Mouse (Mus musculus) embryo, embryonic 9.5 days (tissue): Measurements from ENCODE around the gene Hist1h1e.
A peak's percentile ranks its signal among the peaks of the same experiment; 100 is the strongest.

Experiments
- DNase-seq: peaks from one replicate; pipeline ENCODE4 v3.0.0-alpha.2; 2017; ENCODE audit errors: extremely low spot score

Gene Hist1h1e

DNA sequence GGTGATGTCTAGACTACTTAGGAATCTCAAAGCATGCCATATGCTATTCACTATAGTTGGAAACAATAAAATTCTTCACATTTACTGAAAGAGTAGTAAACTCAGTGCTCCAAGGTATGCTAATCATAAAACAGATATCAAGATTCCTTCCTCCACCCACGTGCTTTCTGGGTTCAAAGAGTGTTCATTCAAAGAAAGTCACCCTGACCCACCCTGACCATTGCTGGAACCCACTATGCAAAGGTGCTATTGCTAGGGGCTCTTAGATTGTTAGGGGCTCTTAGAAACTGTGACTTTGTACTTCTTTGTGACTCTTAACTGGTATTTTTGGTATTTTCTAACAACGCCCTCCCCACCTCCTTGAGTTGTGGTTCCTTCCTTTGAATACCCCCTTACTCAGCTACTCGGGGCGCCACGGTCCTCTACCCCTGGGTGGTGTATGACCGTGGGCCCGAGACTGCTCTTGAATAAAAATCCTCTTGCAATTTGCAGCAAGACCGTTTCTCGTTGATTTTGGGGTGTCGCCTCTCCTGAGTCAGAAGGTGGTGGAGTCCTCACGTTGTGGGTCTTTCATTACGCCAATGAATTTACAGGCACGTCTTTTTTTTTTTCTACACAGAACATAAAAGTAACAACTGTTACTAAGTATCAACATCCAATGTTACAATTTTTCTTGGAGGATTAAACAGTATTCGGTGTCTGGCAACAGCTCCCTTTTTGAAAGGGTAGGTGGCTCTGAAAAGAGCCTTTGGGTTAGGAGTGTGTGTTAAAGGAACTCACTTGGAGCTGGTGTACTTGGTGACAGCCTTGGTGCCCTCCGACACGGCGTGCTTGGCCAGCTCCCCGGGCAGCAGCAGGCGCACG, 49.1 kb downstream of the Hist1h1e start:
- peak; percentile 50 for DNase-seq

DNA sequence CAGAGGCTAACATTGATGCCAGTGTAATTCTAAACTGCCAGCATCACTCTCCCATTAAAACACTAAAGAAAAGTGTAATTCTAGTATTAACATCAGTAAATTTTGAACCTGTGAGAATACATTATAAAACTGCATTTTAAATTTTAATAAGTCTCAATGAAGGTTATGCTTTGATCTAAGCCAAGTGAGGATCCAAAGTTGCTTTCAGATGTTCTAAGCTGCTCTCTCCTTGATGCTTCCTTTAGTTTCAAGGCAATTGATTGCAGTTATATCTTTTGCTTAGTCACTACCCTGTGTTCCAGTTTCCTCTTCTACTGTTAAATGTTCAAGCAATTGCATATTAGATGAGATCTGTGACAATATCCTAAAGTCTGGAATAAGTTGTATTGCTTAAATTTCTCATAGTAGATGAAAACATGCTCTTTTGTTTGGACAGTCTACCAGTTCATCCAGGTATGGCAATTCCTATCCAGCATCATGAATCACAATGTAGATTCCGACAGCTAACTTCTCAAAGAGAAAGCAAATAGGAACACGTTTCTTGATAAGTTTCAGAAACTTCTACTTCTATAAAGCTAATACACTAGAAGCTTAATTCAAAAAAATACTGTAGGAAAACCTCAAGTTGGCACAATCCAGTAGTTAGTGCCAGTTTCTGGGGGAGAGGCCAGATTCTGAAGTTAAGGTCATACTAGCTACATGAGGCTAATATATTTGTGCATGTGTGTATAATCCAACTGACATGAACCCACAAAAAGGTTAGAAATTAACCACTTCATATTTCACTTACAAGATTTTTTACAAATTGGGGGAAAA, 49.9 kb downstream of the Hist1h1e start:
- peak; percentile 65 for DNase-seq

DNA sequence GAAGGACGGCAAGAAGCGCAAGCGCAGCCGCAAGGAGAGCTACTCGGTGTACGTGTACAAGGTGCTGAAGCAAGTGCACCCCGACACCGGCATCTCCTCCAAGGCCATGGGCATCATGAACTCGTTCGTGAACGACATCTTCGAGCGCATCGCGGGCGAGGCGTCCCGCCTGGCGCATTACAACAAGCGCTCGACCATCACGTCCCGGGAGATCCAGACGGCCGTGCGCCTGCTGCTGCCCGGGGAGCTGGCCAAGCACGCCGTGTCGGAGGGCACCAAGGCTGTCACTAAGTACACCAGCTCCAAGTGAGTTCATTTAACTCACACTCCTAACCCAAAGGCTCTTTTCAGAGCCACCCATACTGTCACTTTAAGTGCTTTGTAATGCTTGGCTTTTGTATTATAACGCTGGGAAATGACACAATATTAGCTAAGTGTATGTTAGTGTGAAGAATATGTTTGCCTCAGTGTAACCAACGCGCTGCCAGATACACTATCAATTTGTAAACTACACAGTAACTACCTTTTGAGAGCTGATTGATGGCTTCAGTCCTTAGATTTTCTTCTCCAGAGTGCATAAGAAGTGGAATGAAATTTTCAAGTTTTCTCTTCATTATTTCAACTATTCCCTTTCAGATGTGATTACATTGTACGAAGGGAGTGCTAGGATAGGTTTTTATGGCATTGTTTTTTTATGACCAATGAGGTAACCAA, 50.7 kb downstream of the Hist1h1e start:
- peak; percentile 75 for DNase-seq

DNA sequence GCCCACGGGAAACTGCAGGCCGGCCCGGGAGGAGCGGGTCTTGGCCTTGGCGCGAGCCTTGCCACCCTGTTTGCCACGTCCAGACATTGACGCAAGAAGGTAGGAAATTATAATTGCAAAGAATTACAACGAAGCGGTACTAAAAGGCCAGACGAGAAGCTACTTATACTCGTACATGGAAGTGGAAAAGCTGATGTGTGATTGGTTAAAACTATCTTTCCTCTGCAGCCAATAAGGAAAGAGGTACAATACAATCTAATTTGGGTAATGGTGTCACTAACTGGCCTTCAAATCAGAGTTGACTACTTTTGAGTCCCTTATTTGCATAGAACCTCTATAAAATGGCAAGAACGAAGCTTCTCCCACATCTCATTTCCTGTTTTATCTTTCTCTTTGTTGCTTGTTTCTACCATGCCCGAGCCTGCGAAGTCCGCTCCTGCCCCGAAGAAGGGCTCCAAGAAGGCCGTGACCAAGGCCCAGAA, 51.3 kb downstream of the Hist1h1e start, which contains the start of the genes Hist1h2ae and Hist1h2bg:
Gene Hist1h2ae (minus strand): TSS at position 199 of the 482 bp plus-strand sequence.
Gene Hist1h2bg (plus strand): TSS at position 375 of the 482 bp plus-strand sequence.
- DNase-seq = peak; percentile 92
